Mouse (Mus musculus): Measurements from ENCODE around the gene Ninl.

GRCm38 (mm10) chr2:150910295-150910881 lies 128.8 kb downstream of the Ninl start:
- TF ChIP-seq CTCF (IDR thresholded peaks at IDR 0.05; ENCODE audit: control insufficient read depth, insufficient read depth, insufficient read length), result no peak
- no peak for TF ChIP-seq MYOG (IDR thresholded peaks at IDR 0.05; ENCODE audit: control insufficient read depth, extremely low read depth, insufficient read length)
